Mouse (Mus musculus): ENCODE measurements around the gene Otulin. TPM values are rescaled to one million over a fixed set of nuclear protein-coding genes. Genes with fewer than 3 reads are reported as not detected.

Gene Otulin
- total RNA-seq, 2 experiments from 2014 or later, result 20.5 to 25.8 TPM

DNA sequence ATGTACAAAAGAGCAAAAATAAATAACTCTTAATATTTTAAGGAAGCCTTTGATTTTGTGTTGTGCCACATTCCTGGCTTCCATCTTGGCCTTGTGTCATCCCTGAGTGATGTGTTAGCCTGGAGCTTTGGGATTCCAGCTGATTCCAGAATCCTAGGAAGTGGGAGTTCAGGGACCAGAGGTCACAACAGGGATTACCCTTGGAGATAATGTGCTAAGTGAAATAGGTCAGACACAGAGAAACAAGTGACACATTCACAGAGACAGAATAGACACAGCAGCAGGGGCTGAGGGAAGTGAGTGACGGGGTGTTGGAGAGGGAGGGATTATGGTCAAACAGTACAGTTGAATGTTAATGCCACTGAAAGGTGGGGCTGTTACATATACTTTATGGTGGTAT lies 137.8 kb downstream of the Otulin start:
- no peak for DNase-seq (ENCODE audit: low spot score in 2 of 2)
- intact Hi-C loops (cut with DNase I), result no loop called here

Small RNAs within 50 kb of the gene (microRNA-seq; reads per million reads assigned to microRNA genes)
- gene Mir7117, result 4.6 reads per million, percentile 14 among the genes with 10 or more reads in this experiment

Other genes starting within 250 kb of the Otulin start
- 100 to 1,000 TPM; 173 to 186 TPM for gene Ank, start 164.0 kb downstream of the Otulin start, total RNA-seq (2021)
- gene Otulinl, start 50.9 kb upstream of the Otulin start, total RNA-seq (2021), result 10 to 100 TPM; 28.3 to 29.5 TPM